Mouse (Mus musculus) liver, embryonic 13.5 days (tissue): ENCODE data around the gene Nhp2. TPM values are rescaled to one million over a fixed set of nuclear protein-coding genes. Genes with fewer than 3 reads are reported as not detected.
A peak's percentile ranks its signal among the peaks of the same experiment; 100 is the strongest.

ENCODE experiments used
- ATAC-seq: fragments of 200-750 bp; cut with Nextera tagmentation; 2 replicates; pipeline ENCODE4 v1.8.0; 2017; ENCODE audit warnings: low read depth, mild to moderate bottlenecking, moderate number of reproducible peaks, moderate library complexity
- DNase-seq: peaks from one replicate; pipeline ENCODE4 v3.0.0; 2022
- H3K27ac ChIP-seq: fragments of 300-500 bp; sonication (generic); 2 replicates; pipeline ENCODE4 v1.5.1; 2015; ENCODE audit warnings: moderate library complexity, mild to moderate bottlenecking, inconsistent platforms
- H3K27me3 ChIP-seq: fragments of 300-500 bp; sonication (generic); 2 replicates; pipeline ENCODE4 v1.6.1; 2015; ENCODE audit warnings: mild to moderate bottlenecking, inconsistent platforms
- H3K36me3 ChIP-seq: fragments of 300-500 bp; sonication (generic); 2 replicates; pipeline ENCODE4 v1.6.1; 2015; ENCODE audit warnings: mild to moderate bottlenecking, inconsistent platforms
- H3K4me1 ChIP-seq: fragments of 300-500 bp; sonication (generic); replicated peaks from 2 replicates; pipeline ENCODE4 v1.6.1; 2015; ENCODE audit warnings: inconsistent platforms
- H3K4me2 ChIP-seq: fragments of 300-500 bp; sonication (generic); 2 replicates; pipeline ENCODE4 v1.6.1; 2015; ENCODE audit warnings: inconsistent platforms, mild to moderate bottlenecking, moderate library complexity
- H3K4me3 ChIP-seq: fragments of 300-500 bp; sonication (generic); replicated peaks from 2 replicates; pipeline ENCODE4 v1.5.1; 2015; ENCODE audit warnings: mild to moderate bottlenecking, inconsistent platforms
- H3K9ac ChIP-seq: fragments of 300-500 bp; sonication (generic); 2 replicates; pipeline ENCODE4 v1.6.1; 2015; ENCODE audit warnings: mild to moderate bottlenecking, inconsistent platforms
- H3K9me3 ChIP-seq: fragments of 300-500 bp; sonication (generic); replicated peaks from 2 replicates; pipeline ENCODE4 v1.6.1; 2016; ENCODE audit warnings: inconsistent platforms
- WGBS: fragments of 180-500 bp; shearing (Covaris S2); methylation state at CpG from one replicate; pipeline ENCODE4 v1.1.7; 2015; ENCODE audit not compliant: insufficient replicate concordance; 5-methylcytosine and 5-hydroxymethylcytosine counted together
- polyA plus RNA-seq: library from polyadenylated mRNA; unstranded; fragments of >200 nt; fragmentation: Nextera tagmentation; extraction: Ambion mirVana; gene quantifications from 2 replicates; pipeline ENCODE4 v1.2.1, GENCODE M21; 2015

The Nhp2 gene
- polyA plus RNA-seq, 1 experiment from 2014 or later: 203 TPM

DNA sequence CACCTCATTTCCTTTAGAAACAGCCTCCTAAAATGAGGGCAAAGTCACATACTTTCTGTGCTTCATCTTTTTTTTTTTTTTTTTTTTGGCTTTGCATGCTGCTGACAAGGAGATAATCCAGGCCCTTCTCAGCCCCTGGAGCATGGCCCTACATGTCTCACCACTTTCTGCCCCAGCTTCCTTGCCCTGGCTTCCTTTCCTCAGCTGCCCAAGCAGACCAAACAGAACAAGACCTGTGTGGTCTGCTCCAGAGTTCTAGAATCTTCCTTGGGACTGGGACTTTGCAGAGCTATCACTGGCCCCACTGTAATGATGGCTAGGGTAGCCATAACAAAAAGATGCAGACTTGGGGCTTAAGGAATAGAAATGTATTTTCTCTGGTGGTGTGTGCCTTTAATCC lies 29.5 kb upstream of the Nhp2 start:
- Histone ChIP-seq H3K27me3 (no peaks in the 10 kb centered on the region), H3K9ac (no peak overlapping the region), H3K4me2 (no peak overlapping the region), H3K36me3 (peaks cover 94% of the 10 kb centered on the region), H3K4me1 (peaks cover 28% of the 10 kb centered on the region), H3K27ac (no peak overlapping the region), H3K9me3 (no peaks in the 10 kb centered on the region), H3K4me3 (no peak overlapping the region)
- DNase-seq (no peak), ATAC-seq (no peak)

DNA sequence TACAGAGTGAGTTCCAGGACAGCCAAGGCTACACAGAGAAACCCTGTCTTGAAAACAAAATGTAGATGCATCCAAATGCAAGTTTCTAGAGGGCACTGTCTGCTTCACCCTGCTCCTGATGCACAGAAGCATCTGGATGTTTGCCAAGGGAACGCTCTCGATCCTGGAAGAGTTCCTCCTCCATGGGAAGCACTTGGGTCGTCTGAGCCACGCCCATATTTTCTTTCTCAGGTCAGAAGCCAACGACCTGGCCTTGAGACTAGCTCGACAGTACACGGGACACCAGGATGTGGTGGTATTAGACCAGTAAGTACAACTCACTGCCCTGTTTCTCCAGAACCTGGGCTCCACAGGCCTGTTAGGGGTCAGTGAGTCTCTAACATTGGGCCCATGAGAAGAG lies 28.4 kb upstream of the Nhp2 start:
- peaks cover 16% of the 10 kb centered on the region for H3K4me1 ChIP-seq
- H3K27me3 ChIP-seq: no peaks in the 10 kb centered on the region
- WGBS: 75% methylated on average over 7 of the region's 7 CpGs
- H3K9me3 ChIP-seq: no peaks in the 10 kb centered on the region
- no peak overlapping the region for H3K4me3 ChIP-seq
- DNase-seq (no peak), ATAC-seq (no peak)
- H3K4me2 ChIP-seq: no peak overlapping the region
- no peak overlapping the region for H3K9ac ChIP-seq
- H3K36me3 ChIP-seq: peaks cover 99% of the 10 kb centered on the region
- H3K27ac ChIP-seq: 0 out of 2 replicates have a peak overlapping the region, but pooled peaks have one; percentile 10

DNA sequence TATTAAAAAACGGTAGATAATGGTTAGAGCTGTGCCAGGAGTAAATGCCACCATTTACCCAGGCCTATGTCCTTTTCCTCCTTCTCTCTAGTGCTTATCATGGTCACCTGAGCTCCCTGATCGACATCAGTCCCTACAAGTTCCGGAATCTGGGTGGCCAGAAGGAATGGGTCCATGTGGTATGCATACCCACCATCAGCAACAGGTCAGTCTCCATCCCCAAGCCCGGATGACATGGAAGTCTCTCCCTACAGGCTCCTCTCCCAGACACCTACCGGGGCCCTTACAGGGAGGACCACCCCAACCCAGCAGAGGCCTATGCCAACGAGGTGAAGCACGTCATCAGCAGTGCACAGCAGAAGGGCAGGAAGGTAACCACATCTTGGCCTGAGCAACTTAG lies 27.6 kb upstream of the Nhp2 start:
- DNase-seq (no peak), ATAC-seq (no peak)
- no peak overlapping the region for H3K9ac ChIP-seq
- no peak overlapping the region for H3K27ac ChIP-seq
- no peak overlapping the region for H3K4me3 ChIP-seq
- no peak overlapping the region for H3K4me2 ChIP-seq
- H3K27me3 ChIP-seq: no peaks in the 10 kb centered on the region
- peaks cover 99% of the 10 kb centered on the region for H3K36me3 ChIP-seq
- 83% methylated on average over 7 of the region's 7 CpGs for WGBS
- H3K4me1 ChIP-seq: peaks cover 9% of the 10 kb centered on the region
- H3K9me3 ChIP-seq: no peaks in the 10 kb centered on the region

DNA sequence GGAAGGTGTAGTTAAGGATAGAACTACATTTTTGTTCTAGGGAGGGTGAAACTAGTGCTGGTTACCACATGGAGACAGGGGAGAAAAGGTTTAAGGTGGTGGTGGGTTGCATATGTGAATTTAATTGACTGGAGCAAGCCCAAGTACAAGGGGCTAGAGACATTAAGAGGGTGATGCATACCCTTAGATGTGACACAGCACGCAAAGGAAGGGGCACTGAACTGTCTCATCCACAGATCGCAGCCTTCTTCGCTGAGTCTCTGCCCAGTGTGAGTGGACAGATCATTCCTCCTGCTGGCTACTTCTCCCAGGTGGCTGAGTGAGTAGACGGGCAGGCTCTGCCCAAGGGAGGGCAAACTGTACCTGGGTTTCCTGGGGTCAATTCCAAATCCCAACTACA lies 26.2 kb upstream of the Nhp2 start:
- Histone ChIP-seq H3K9ac (no peak overlapping the region), H3K4me1 (no peaks in the 10 kb centered on the region; the same call in 1 of the 2 replicates), H3K4me2 (no peak overlapping the region), H3K27ac (no peak overlapping the region), H3K27me3 (no peaks in the 10 kb centered on the region), H3K9me3 (no peaks in the 10 kb centered on the region), H3K36me3 (peaks cover 99% of the 10 kb centered on the region), H3K4me3 (no peak overlapping the region)
- ATAC-seq (no peak), DNase-seq (no peak)
- 95% methylated on average over 4 of the region's 4 CpGs for WGBS

DNA sequence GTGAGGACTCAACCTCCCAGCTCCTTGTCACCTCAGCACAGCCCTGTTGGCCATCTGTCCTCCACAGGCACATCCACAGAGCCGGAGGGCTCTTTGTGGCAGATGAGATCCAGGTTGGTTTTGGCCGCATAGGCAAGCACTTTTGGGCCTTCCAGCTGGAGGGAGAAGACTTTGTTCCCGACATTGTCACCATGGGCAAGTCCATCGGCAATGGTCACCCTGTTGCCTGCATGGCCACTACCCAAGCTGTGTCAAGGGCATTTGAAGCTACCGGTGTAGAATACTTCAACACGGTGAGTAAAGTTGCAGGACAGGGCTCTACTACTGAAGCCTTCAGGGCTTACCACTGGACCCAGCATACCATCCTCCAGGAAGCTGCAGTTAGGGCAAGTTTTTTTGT lies 25.7 kb upstream of the Nhp2 start:
- H3K36me3 ChIP-seq: peaks cover 99% of the 10 kb centered on the region
- H3K4me2 ChIP-seq: no peak overlapping the region
- no peaks in the 10 kb centered on the region for H3K27me3 ChIP-seq
- H3K27ac ChIP-seq: no peak overlapping the region
- ATAC-seq (no peak), DNase-seq (no peak)
- H3K9me3 ChIP-seq: no peaks in the 10 kb centered on the region
- no peak overlapping the region for H3K9ac ChIP-seq
- no peak overlapping the region for H3K4me3 ChIP-seq
- H3K4me1 ChIP-seq: no peaks in the 10 kb centered on the region; the same call in 1 of the 2 replicates
- WGBS: 88% methylated on average over 6 of the region's 6 CpGs

DNA sequence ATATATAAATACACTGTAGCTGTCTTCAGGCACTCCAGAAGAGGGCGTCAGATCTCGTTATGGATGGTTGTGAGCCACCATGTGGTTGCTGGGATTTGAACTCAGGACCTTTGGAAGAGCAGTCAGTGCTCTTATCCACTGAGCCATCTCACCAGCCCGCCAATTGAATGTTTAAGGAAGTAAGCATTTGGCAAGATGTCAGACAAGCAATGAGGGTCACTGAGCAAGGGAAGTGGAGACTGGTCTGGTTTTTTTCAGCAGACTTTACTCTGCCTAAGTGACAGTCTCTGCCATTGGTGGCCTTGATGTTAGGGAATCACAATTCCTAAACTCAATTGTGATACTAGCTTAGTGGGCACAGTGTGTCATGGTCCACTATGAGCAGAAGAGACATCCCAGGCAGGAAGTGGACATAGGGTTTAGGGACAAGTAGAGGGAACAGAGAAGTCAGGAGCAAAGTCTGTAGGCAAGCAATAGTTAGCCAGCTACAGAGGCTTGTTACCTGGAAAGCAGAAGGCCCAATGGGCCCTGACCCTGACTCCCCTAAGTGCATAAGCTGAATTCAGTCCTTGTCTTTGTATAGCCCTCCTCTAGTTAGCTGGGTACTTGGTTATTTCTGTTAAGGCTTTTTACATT lies 24.7 kb upstream of the Nhp2 start:
- ATAC-seq (no peak; the same call in 1 of the 2 replicates), DNase-seq (no peak)
- WGBS: 47% methylated on average over 3 of the region's 3 CpGs
- no peaks in the 10 kb centered on the region for H3K27me3 ChIP-seq
- peaks cover 99% of the 10 kb centered on the region for H3K36me3 ChIP-seq
- H3K27ac ChIP-seq: peak overlapping the region; percentile 1; the same call in 1 of the 2 replicates
- no peak overlapping the region for H3K4me2 ChIP-seq
- no peak overlapping the region for H3K4me3 ChIP-seq
- H3K4me1 ChIP-seq: no peaks in the 10 kb centered on the region; the same call in 1 of the 2 replicates
- H3K9ac ChIP-seq: no peak overlapping the region
- no peaks in the 10 kb centered on the region for H3K9me3 ChIP-seq

DNA sequence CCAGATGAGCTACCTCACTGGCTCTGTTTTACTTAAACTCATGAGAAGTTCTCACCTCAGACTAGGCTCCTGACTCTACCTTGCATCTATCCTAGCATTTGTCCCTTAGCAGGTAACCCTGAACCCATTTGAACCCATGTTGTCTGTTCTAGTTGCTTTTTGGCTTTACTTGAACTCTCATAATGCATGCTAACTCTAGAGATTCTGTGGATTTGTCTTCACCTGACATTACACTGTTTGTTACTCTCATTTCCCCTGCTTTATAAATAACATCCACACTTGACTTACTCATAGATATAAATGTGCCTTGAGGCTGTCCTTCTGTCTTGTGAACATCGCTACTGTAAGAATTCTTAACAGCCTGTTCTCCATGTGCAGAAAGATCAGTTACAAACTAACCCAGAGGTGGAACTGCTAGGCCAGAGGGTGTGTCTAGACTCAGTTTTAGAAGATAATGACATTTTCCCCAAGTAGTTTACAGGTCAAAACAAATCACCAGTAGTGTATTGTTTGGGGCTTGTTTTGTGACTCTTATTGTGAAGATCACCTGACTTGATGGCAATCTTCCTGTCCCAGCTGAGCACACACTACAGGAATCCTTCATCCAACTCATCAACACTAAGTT lies 24.0 kb upstream of the Nhp2 start:
- H3K4me1 ChIP-seq: no peaks in the 10 kb centered on the region; the same call in 1 of the 2 replicates
- H3K27ac ChIP-seq: peak overlapping the region; percentile 1; the same call in 1 of the 2 replicates
- 76% methylated on average over 1 of the region's 1 CpGs for WGBS
- H3K9ac ChIP-seq: no peak overlapping the region
- no peaks in the 10 kb centered on the region for H3K27me3 ChIP-seq
- ATAC-seq: no peak
- no peak overlapping the region for H3K4me2 ChIP-seq
- H3K9me3 ChIP-seq: no peaks in the 10 kb centered on the region
- H3K36me3 ChIP-seq: peaks cover 99% of the 10 kb centered on the region
- H3K4me3 ChIP-seq: no peak overlapping the region
- no peak for DNase-seq

DNA sequence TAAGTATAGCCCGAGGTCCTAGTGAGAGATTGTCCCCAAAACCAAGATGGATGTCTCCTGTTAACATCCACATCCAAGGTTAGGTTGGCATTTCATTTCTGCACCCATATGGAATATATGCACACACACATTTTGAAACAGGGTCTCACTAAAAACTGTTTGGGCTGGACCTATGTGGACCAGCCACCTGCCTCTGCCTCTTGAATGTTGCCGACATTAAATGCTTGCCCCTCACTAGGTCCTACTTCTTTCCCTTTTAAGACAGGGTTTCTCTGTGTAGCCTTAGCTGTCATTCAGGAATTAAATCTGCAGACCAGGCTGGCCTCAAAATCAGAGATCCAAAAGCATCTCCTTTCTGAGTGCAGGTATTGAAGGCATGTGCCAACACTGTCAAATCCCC lies 22.0 kb upstream of the Nhp2 start:
- Histone ChIP-seq H3K4me1 (peaks cover 11% of the 10 kb centered on the region), H3K9me3 (no peaks in the 10 kb centered on the region), H3K9ac (no peak overlapping the region), H3K27ac (no peak overlapping the region), H3K27me3 (no peaks in the 10 kb centered on the region), H3K36me3 (peaks cover 99% of the 10 kb centered on the region), H3K4me2 (no peak overlapping the region), H3K4me3 (no peak overlapping the region)
- ATAC-seq (no peak), DNase-seq (no peak)
- 62% methylated on average over 2 of the region's 2 CpGs for WGBS

DNA sequence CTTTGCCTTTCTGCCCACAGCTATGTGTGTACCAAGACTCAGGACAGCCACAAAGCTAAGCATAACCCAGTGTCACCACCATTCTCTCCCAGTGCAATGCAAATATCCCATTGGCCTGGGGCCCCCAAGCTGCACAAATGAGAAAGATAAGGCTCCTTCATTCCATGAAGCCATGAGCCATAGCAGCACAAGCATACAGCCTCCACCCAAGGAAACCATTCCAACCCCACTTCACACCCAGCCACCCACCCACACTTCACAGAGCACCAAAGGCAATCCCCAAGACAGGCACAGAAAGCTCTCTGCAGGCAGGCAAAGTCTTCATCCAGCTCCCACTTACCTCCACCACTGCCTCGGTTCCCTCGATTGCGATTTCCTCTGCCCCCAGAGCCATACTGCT lies 17.3 kb upstream of the Nhp2 start:
- ATAC-seq: no peak
- peak overlapping the region; percentile 3; the same call in 1 of the 2 replicates for H3K4me2 ChIP-seq
- H3K4me1 ChIP-seq: peaks cover 44% of the 10 kb centered on the region
- peak overlapping the region; percentile 9; the same call in 1 of the 2 replicates for H3K4me3 ChIP-seq
- WGBS: 79% methylated on average over 3 of the region's 3 CpGs
- no peaks in the 10 kb centered on the region for H3K27me3 ChIP-seq
- H3K9ac ChIP-seq: peak overlapping the region; percentile 7; the same call in 1 of the 2 replicates
- no peaks in the 10 kb centered on the region for H3K9me3 ChIP-seq
- no peak for DNase-seq
- H3K27ac ChIP-seq: peak overlapping the region; percentile 10
- H3K36me3 ChIP-seq: peaks cover 85% of the 10 kb centered on the region

DNA sequence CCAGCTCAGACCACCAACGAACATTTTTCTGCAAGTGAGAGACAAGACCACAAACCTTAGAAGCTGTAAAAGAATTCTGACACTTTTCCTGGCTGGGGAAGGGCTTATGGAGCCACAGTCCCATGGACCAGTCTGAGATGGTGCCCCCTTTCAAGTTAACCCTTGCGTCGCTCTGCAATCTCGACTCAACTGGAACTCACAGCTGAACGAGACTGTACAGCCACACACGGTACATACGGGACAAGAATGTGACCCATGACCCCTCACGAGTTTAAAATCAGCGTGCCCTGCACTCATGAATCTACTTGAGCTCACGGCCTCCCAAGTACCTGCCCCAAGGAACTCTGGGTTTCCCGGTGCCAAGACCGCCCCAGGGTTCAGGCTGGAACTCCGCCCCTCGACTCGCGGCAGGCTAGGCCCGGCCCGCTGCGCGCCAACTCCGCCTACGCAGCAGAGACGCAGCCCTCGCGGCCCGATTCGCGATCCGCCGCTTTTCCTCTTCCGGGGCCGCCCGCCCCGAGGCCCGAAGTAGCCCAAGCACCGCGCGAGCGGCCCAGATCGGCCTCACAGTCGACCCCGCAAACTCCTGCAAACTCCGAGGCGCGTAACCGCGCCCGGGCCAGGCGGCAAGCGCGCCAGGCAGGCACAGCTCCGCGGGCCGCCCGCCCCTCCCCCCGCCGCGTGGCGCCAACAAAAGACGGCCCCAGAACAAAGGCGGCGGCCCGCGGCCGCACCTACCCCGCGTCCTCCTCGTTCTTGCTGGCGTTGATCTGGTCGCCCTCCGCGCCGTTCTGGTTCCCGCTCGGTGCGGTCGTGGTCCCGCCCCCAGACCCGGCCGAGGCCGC lies 13.7 kb upstream of the Nhp2 start:
- ATAC-seq (peak; percentile 73), DNase-seq (peak; percentile 84)
- Histone ChIP-seq H3K27ac (peak overlapping the region; percentile 95), H3K27me3 (no peaks in the 10 kb centered on the region), H3K9ac (peak overlapping the region; percentile 97), H3K4me2 (peak overlapping the region; percentile 95), H3K4me3 (peak overlapping the region; percentile 97), H3K9me3 (no peaks in the 10 kb centered on the region), H3K36me3 (peaks cover 49% of the 10 kb centered on the region), H3K4me1 (peaks cover 79% of the 10 kb centered on the region)
- under 1% methylated on average over 80 of the region's 81 CpGs for WGBS

DNA sequence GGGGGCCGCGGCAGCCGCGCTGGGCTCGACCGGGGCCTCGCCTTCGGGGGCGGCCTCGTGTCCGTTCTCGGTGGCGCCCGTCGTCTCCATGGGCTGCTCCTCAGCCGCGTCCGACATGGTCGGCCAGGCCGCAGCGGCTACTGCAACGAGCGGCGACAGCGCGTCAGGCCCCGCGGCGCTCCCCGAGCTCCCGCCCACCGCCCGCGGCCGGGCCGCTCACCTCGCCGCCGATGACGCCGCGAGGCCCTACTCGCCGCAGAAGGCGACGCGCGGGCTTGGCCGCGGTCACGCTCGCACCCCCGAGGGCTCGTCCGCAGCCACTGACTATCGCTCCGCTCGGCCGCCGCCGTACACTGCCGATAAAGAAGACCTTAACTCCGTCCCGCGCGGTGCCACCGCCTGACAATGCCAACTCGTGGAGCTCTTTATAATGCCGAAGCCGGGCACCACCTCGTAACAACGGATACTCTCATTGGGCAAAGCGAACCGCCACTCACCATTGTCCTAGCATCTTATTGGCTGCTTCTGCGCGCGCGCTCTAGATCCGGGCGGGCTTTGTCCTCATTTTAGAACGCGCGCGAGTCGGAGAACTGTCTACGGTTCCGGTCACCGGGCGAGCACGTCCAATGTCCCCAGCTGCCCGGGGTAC lies 13.0 kb upstream of the Nhp2 start, which contains the start of gene Hnrnpab:
Gene Hnrnpab, minus strand, starts transcription at position 401 of the 649 bp plus-strand sequence.
- under 1% methylated on average over 82 of the region's 91 CpGs for WGBS

More for the DNA sequence above, 13.0 kb upstream of the Nhp2 start, which contains the start of gene Hnrnpab:
- DNase-seq (peak; percentile 96), ATAC-seq (peak; percentile 82)
- no peaks in the 10 kb centered on the region for H3K9me3 ChIP-seq
- H3K9ac ChIP-seq: peak within 1 kb of the TSS; percentile 97
- H3K4me1 ChIP-seq: peaks cover 83% of the 10 kb centered on the region
- peak within 1 kb of the TSS; percentile 95 for H3K4me2 ChIP-seq
- peak within 1 kb of the TSS; percentile 97 for H3K4me3 ChIP-seq
- H3K27ac ChIP-seq: peak within 1 kb of the TSS; percentile 95
- peaks cover 41% of the 10 kb centered on the region for H3K36me3 ChIP-seq
- H3K27me3 ChIP-seq: no peaks in the 10 kb centered on the region
